Mouse (Mus musculus) lung, postnatal 0 days (tissue): ENCODE measurements around the gene Cdk2ap2. TPM values are rescaled to one million over a fixed set of nuclear protein-coding genes. Genes with fewer than 3 reads are reported as not detected.

Experiments used
- ATAC-seq: fragments of 200-750 bp; cut with Nextera tagmentation; 2 replicates; pipeline ENCODE4 v1.8.0; 2017; ENCODE audit warnings: moderate library complexity
- DNase-seq: peaks from one replicate; pipeline ENCODE4 v3.0.0-alpha.2; 2016; ENCODE audit warnings: low spot score
- H3K27ac ChIP-seq: fragments of 300-500 bp; sonication (generic); 2 replicates; pipeline ENCODE4 v1.5.1; 2014; ENCODE audit warnings: antibody characterized with exemption, mild to moderate bottlenecking, low read length, mixed read lengths
- H3K27me3 ChIP-seq: fragments of 300-500 bp; sonication (generic); replicated peaks from 2 replicates; pipeline ENCODE4 v1.6.1; 2014; ENCODE audit warnings: low read length, mixed read lengths; ENCODE audit not compliant: insufficient read depth
- H3K36me3 ChIP-seq: fragments of 300-500 bp; sonication (generic); 2 replicates; pipeline ENCODE4 v1.6.1; 2014; ENCODE audit warnings: low read length, mixed read lengths; ENCODE audit not compliant: insufficient read depth
- H3K4me1 ChIP-seq: fragments of 300-500 bp; sonication (generic); 2 replicates; pipeline ENCODE4 v1.6.1; 2014; ENCODE audit warnings: antibody characterized with exemption, low read depth, low read length, mixed read lengths; ENCODE audit not compliant: insufficient read depth
- H3K4me2 ChIP-seq: fragments of 300-500 bp; sonication (generic); replicated peaks from 2 replicates; pipeline ENCODE4 v1.6.1; 2014; ENCODE audit warnings: low read depth, mild to moderate bottlenecking, low read length, moderate library complexity, mixed read lengths
- H3K4me3 ChIP-seq: fragments of 300-500 bp; sonication (generic); 2 replicates; pipeline ENCODE4 v1.5.1; 2014; ENCODE audit warnings: low read depth, low read length
- H3K9ac ChIP-seq: fragments of 300-500 bp; sonication (generic); replicated peaks from 2 replicates; pipeline ENCODE4 v1.6.1; 2014; ENCODE audit warnings: low read depth, mild to moderate bottlenecking
- H3K9me3 ChIP-seq: fragments of 300-500 bp; sonication (generic); 2 replicates; pipeline ENCODE4 v1.6.1; 2016; ENCODE audit warnings: low read length, mixed read lengths
- CTCF ChIP-seq: IDR thresholded peaks from 2 replicates; pipeline ENCODE4 v1.5.1; 2016; ENCODE audit warnings: antibody characterized with exemption, mild to moderate bottlenecking
- EP300 ChIP-seq: IDR thresholded peaks from 2 replicates; pipeline ENCODE4 v1.6.1; 2016; ENCODE audit warnings: antibody characterized with exemption, mild to moderate bottlenecking, control low read depth
- WGBS: fragments of 180-500 bp; shearing (Covaris S2); extraction: QIAGEN DNeasy Blood & Tissue Kit; methylation state at CpG from one replicate; pipeline ENCODE4 v1.1.7; 2014; 5-methylcytosine and 5-hydroxymethylcytosine counted together
- polyA plus RNA-seq: library from polyadenylated mRNA; unstranded; fragments of >200 nt; fragmentation: Nextera tagmentation; extraction: Ambion mirVana; gene quantifications from 2 replicates; pipeline ENCODE4 v1.2.1, GENCODE M21; 2015

Cdk2ap2 gene
- polyA plus RNA-seq, 1 experiment from 2014 or later = 154 TPM

GRCm38 (mm10) chr19:4143759-4144268 lies 46.8 kb downstream of the Cdk2ap2 start, which contains the start of gene Cabp4:
Cabp4 (minus strand) TSS chr19:4144033.
- DNase-seq (no peak), ATAC-seq (no peak)
- Histone ChIP-seq H3K4me1 (peaks cover 7% of the 10 kb centered on the region; the same call in 1 of the 2 replicates), H3K4me3 (no peak within 1 kb of the TSS), H3K9ac (no peak within 1 kb of the TSS), H3K9me3 (no peaks in the 10 kb centered on the region), H3K27ac (no peak within 1 kb of the TSS; the same call in 1 of the 2 replicates), H3K4me2 (no peak within 1 kb of the TSS), H3K36me3 (no peaks in the 10 kb centered on the region), H3K27me3 (no peaks in the 10 kb centered on the region)
- TF ChIP-seq EP300 = no peak
- no peak for TF ChIP-seq CTCF
- 74% methylated on average over 7 of the region's 7 CpGs for WGBS

DNA sequence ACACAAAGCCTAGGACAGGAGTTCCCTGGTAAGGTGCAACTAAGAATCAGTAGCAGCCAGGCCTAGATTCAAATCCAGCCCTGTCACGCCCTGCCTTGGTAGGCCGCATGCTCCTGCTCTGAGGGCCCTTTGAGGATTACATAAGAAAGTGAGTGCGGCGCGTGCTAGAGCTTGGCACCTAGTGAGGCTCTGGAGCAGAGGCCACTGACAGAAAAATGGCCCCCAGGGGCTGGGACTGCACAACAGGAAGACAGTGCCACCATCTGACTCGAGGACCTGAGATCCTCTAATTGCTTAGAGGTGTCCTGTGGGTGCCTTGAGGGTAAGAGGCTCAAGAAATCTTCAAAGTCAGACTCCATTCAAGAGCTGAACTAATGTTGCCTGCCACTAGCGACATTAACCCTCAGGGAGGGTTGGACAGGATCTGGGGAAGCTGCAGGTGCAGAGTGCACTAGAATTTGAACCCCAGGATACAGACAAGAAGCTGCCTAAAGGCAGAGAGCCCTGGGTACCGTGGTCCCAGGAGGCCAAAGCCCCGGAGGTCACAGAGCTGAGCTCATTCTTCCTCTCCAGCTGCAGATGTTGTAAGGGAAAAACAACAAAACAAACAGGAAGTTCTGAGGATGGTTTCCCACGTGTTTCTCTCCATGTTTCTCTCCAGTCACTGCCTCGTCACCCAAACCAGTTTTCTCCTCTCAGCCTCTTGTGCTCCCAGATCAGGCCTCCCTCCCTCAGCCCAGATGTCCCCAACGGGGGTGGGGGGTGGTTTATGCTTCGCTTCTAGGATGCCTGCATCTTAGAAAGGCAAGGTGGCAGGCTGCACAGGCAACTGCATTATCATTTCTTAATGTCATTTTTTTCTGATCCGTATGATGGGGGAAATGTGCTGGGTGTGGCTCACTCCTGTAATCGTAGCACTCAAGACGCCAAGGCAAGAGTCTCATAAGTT lies 47.8 kb downstream of the Cdk2ap2 start:
- no peaks in the 10 kb centered on the region for H3K36me3 ChIP-seq
- DNase-seq = peak; percentile 35
- WGBS = 64% methylated on average over 16 of the region's 16 CpGs

DNA sequence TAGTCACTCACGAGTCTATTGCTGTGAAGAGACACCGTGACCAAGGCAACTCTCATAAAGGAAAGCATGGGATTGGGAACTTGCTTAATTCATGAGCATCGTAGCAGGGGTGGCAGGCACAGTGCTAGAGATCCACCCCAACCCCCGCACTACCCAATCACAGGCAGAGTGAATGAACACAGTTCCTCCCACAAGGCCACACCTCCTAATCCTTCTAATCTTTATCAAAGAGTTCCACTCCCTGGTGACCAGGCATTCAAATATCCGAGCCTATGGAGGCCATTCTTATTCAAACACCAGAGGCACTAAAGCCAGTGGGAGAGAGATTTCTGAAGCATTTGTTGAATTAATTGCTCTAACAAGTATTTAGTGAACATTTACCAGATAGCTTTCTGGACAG lies 49.0 kb downstream of the Cdk2ap2 start:
- no peak overlapping the region for H3K27ac ChIP-seq
- H3K4me2 ChIP-seq = no peak overlapping the region
- TF ChIP-seq CTCF (no peak), EP300 (no peak)
- no peak for ATAC-seq
- no peak for DNase-seq
- H3K9me3 ChIP-seq = no peaks in the 10 kb centered on the region
- no peak overlapping the region for H3K4me3 ChIP-seq
- H3K36me3 ChIP-seq = no peaks in the 10 kb centered on the region; the same call in 1 of the 2 replicates
- WGBS = 91% methylated on average over 5 of the region's 5 CpGs
- peaks cover 12% of the 10 kb centered on the region; the same call in 1 of the 2 replicates for H3K4me1 ChIP-seq
- no peak overlapping the region for H3K9ac ChIP-seq
- no peaks in the 10 kb centered on the region for H3K27me3 ChIP-seq

More for the DNA sequence above, 47.8 kb downstream of the Cdk2ap2 start:
- Histone ChIP-seq H3K9ac (no peak overlapping the region), H3K27me3 (no peaks in the 10 kb centered on the region), H3K27ac (peak overlapping the region; percentile 43), H3K9me3 (no peaks in the 10 kb centered on the region), H3K4me1 (peaks cover 12% of the 10 kb centered on the region; the same call in 1 of the 2 replicates), H3K4me2 (no peak overlapping the region), H3K4me3 (no peak overlapping the region)
- ATAC-seq = no peak
- TF ChIP-seq CTCF = no peak
- TF ChIP-seq EP300 = no peak

DNA sequence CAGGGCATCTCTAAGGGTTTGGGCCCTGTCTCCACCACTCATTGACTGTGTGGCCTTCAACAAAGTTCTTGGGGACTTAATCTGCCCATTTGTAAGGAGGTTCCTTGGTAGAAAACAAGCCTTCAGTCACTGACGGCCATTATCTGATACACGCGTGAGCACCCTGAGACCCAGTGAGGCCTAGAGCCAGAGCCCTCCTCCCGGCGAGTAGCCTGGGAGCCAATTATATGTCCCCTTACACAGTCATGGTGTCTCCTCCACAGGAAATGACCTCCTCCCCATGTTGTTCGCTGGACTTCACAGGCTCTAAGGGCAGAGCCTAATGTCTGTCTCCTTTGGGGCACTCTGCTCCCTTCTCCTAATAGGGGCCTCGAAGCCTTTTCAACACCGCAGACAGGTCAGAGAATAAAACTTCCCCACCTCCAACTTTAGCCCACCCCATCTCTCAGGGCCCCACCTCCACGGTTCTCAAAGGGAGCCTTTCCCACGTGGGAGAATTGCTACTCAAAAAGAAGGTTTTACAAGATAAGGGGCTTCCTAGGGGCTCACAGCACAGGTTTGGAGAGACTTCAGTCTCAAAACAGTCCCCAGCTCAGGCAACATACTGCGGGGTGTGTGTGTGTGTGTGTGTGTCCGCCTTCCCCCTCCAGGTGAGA lies 49.5 kb downstream of the Cdk2ap2 start:
- Histone ChIP-seq H3K36me3 (no peaks in the 10 kb centered on the region; the same call in 1 of the 2 replicates), H3K4me1 (peaks cover 12% of the 10 kb centered on the region; the same call in 1 of the 2 replicates), H3K27ac (0 out of 2 replicates have a peak overlapping the region, but pooled peaks have one; percentile 69), H3K4me2 (no peak overlapping the region), H3K4me3 (no peak overlapping the region), H3K9ac (no peak overlapping the region), H3K27me3 (no peaks in the 10 kb centered on the region), H3K9me3 (no peaks in the 10 kb centered on the region)
- DNase-seq (no peak), ATAC-seq (no peak)
- WGBS = 62% methylated on average over 12 of the region's 12 CpGs
- TF ChIP-seq CTCF = no peak
- no peak for TF ChIP-seq EP300

DNA sequence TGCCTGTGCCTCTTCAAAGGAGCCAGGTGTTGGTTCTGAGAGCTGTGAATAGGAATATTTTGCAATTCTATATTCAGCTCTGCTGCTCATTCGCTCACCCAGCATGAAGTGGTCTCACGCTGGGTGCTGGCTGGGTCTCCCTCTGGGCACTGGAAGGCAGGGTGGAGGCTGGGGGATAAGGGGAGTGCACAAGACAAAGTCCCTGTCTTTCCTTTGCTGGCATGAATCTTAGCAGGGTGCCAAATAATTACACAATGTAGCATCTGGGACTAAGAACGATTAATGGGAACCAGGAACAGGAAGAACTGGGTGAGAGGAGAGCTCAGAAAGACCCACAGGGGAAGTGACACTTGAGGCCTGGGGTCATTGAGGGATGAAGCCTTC lies 50.0 kb downstream of the Cdk2ap2 start:
- WGBS = 41% methylated on average over 3 of the region's 3 CpGs
- no peaks in the 10 kb centered on the region; the same call in 1 of the 2 replicates for H3K36me3 ChIP-seq
- TF ChIP-seq CTCF (no peak), EP300 (no peak)
- H3K27ac ChIP-seq = peak overlapping the region; percentile 69; the same call in 1 of the 2 replicates
- H3K9ac ChIP-seq = no peak overlapping the region
- H3K27me3 ChIP-seq = no peaks in the 10 kb centered on the region
- peaks cover 12% of the 10 kb centered on the region; the same call in 1 of the 2 replicates for H3K4me1 ChIP-seq
- ATAC-seq = peak; percentile 5; the same call in 1 of the 2 replicates
- no peak overlapping the region for H3K4me2 ChIP-seq
- DNase-seq = peak; percentile 55
- H3K4me3 ChIP-seq = no peak overlapping the region
- H3K9me3 ChIP-seq = no peaks in the 10 kb centered on the region
